Mouse (Mus musculus) heart, embryonic 10.5 days (tissue): ENCODE results near the gene Slc43a2. TPM values are rescaled to one million over a fixed set of nuclear protein-coding genes. Genes with fewer than 3 reads are reported as not detected.

ENCODE experiments used
- DNase-seq: peaks from one replicate; pipeline ENCODE4 v3.0.0-alpha.2; 2017; ENCODE audit warnings: low spot score
- H3K27ac ChIP-seq: fragments of 300-500 bp; sonication (generic); 2 replicates; pipeline ENCODE4 v1.5.1; 2016; ENCODE audit warnings: mild to moderate bottlenecking
- H3K27me3 ChIP-seq: fragments of 300-500 bp; sonication (generic); 2 replicates; pipeline ENCODE4 v1.6.1; 2016; ENCODE audit warnings: mild to moderate bottlenecking; ENCODE audit not compliant: poor library complexity, insufficient read depth, severe bottlenecking
- H3K36me3 ChIP-seq: fragments of 300-500 bp; sonication (generic); 2 replicates; pipeline ENCODE4 v1.6.1; 2016; ENCODE audit warnings: mild to moderate bottlenecking, moderate library complexity
- H3K4me1 ChIP-seq: fragments of 300-500 bp; sonication (generic); 2 replicates; pipeline ENCODE4 v1.6.1; 2016; ENCODE audit warnings: mild to moderate bottlenecking
- H3K4me3 ChIP-seq: fragments of 300-500 bp; sonication (generic); 2 replicates; pipeline ENCODE4 v1.5.1; 2016; ENCODE audit warnings: mild to moderate bottlenecking, moderate library complexity
- H3K9me3 ChIP-seq: fragments of 300-500 bp; sonication (generic); 2 replicates; pipeline ENCODE4 v1.6.1; 2016; ENCODE audit warnings: mild to moderate bottlenecking, moderate library complexity
- WGBS: fragments of 180-500 bp; shearing (Covaris S2); methylation state at CpG from one replicate; pipeline ENCODE4 v1.1.7; 2016; 5-methylcytosine and 5-hydroxymethylcytosine counted together
- polyA plus RNA-seq: library from polyadenylated mRNA; unstranded; fragments of >200 nt; fragmentation: Nextera tagmentation; extraction: Ambion mirVana; gene quantifications from 2 replicates; pipeline ENCODE4 v1.2.1, GENCODE M21; 2016

Gene Slc43a2
- polyA plus RNA-seq, 1 experiment from 2014 or later = 5.5 TPM

DNA sequence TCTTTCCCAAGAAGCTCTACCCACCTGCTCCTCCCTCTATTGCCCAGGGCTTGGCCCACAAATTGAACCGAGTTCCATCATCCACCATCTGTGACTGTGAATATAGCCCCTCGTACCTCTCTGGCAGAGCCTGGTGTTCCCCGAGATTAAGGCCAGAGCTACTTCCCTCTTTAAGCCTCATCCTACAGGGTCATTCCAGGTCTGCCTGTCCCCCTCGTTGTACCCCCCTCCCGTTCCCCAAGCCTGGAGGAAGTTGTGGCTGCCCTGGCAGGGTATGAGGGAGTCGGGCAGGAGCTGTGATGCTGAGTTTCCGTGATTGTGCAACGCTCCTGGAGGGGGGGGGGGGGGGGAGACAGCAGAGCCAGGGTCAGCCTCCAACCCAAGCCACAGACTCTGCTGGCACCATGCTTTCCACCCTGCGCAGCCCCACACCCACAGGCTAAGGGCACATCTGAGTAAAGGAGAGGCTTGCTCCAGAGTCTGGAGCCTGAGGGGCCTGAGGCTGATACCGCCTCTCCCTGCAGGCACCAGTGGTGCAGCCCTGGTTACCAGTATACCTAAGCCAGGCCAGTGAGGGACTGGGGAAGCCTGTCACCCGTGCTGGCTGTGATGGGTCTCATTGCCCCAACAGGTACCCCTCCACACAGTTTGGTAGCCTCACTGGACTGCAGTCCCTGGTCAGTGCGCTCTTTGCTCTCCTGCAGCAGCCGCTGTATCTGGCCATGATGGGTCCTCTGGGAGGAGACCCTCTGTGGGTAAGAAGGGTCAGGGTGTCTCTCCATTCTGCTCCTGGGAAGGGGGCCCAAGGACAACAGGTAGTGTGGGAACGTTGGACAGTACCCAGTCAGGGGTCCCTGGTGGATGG lies 39.9 kb downstream of the Slc43a2 start:
- Histone ChIP-seq H3K27ac (peak overlapping the region; percentile 2; the same call in 1 of the 2 replicates), H3K9me3 (no peaks in the 10 kb centered on the region), H3K4me1 (peaks cover 47% of the 10 kb centered on the region), H3K27me3 (peaks cover 53% of the 10 kb centered on the region), H3K4me3 (no peak overlapping the region), H3K36me3 (peaks cover 15% of the 10 kb centered on the region)
- WGBS = 70% methylated on average over 14 of the region's 14 CpGs
- DNase-seq = no peak

DNA sequence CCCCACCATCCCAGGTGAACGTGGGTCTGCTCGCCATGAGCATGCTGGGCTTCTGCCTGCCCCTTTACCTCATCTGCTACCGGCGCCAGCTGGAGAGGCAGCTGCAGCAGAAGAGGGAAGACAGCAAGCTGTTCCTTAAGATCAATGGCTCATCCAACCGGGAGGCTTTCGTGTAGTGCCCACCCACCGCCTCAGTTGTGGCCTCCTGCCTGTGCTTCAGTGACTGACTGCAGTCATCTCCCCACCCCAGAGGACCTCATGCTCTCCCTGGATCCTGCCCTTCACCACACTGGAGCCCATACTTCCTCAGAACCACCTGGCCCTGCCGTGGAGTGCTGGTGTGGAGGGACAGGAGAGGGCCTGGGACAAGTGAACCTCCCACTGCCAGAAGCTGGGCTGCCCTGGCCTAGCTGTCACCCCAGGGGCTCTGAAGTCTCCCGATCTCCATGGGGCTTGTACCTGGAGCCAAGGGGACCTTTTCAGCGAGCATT lies 40.9 kb downstream of the Slc43a2 start:
- Histone ChIP-seq H3K36me3 (peaks cover 15% of the 10 kb centered on the region), H3K27me3 (peaks cover 53% of the 10 kb centered on the region), H3K4me1 (peaks cover 39% of the 10 kb centered on the region), H3K4me3 (peak overlapping the region; percentile 35), H3K9me3 (no peaks in the 10 kb centered on the region), H3K27ac (peak overlapping the region; percentile 84)
- DNase-seq = no peak
- WGBS = 24% methylated on average over 10 of the region's 10 CpGs

DNA sequence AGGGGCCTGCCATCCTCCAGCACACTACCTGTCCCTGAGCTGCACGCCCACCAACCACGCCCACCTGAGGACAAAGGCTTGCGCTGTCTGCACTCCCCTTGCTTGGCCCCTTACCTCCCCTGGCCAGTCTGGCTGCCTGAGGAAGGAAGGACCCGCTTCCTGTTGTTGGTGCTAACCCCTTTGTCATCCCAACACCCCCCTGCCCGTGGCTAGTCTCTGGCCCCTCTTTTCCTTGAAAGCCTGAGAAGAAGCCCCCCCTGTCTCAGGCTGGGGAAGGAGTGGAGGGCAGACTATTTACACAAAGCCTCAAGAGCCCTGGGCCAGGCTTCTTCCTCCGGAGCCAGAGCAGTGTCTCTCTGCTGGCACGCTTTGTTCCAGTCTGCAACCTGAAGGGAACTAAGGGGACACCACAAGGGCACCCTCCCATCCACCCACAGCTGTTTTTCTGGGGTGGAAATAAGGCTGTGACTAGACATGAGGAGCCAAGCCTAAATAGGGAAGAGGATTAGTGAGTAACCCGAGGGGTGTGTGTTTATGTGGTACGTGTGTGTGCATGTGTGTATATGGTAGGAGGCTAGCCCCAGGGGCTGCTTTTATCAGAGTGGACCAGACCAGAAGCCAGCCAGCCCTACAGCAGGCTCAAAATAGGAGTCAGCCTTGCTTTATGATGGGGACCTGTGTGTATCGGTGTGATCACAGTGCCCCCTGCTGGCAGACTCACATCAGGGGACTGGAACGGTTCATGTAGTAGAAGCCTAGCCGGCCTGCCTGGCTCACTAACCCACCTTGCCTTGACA lies 41.6 kb downstream of the Slc43a2 start:
- no peaks in the 10 kb centered on the region for H3K9me3 ChIP-seq
- H3K27ac ChIP-seq = peak overlapping the region; percentile 84
- H3K36me3 ChIP-seq = peaks cover 15% of the 10 kb centered on the region
- 15% methylated on average over 12 of the region's 12 CpGs for WGBS
- peaks cover 53% of the 10 kb centered on the region for H3K27me3 ChIP-seq
- peaks cover 38% of the 10 kb centered on the region for H3K4me1 ChIP-seq
- DNase-seq = peak; percentile 97
- peak overlapping the region; percentile 35 for H3K4me3 ChIP-seq

DNA sequence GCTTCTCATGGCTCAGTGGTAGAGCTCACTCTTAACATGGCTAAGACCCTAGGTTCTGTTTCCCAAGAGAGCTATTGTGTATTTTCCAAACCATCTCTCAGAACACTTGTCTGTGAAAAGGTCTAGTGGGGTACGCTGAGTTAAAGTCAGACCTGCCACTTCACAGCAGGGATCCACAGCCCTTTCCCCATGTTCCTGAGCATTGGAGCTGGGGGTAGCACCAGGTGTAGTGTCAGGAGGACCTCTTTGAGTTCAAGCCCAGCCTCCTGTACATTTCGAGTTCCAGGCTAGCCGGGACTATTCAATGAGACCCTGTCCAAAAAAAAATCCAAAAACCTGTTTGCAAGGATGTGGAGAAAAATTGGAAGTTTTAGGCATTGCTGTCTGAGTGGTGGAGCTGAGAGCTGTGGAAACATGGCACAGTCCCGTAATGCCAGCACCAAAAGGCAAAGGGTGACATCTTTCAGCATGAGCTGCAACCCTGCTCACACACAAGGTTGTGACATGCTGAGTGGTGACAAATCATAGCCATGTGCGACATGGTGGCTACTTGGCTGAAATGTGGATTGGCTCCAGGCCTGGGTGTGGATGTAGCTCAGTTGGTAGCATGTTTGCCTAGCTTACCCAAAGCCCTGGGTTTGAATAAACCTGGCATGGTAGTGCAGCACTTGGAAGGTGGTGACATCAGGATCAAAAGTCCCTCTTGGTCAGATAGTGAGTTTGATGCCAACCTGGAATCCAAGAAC lies 43.1 kb downstream of the Slc43a2 start:
- WGBS = 77% methylated on average over 5 of the region's 5 CpGs

DNA sequence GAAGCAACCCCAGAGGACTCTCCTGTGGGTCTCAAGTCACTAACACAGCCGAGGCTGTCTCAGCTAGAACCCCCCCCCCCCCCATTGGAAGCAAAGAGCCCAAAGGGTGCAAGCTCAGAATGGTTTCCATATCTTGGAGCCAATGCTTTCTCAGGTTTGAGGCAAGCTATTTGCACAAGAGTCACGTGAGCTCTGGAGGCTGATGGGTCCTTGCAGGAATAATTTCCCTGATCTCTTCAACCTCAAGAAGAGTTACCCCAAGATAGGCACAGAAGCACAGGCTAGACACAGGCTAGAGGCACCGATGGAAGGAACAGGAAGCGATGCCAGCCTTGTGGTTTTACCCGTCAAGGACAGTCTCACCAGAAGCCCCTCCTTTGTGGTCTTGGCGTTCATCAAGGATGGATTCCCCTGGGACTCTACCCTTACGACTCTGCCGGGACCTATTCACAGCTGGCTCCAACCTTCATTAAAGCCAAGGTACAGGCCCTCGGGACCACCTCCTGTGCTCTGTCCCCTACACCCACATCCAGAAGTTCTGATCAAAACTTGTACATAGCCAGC lies 44.1 kb downstream of the Slc43a2 start:
- DNase-seq = no peak
- Histone ChIP-seq H3K27me3 (peaks cover 39% of the 10 kb centered on the region), H3K36me3 (0 out of 2 replicates have a peak, but pooled peaks cover 4% of the 10 kb centered on the region), H3K4me3 (no peak overlapping the region), H3K9me3 (no peaks in the 10 kb centered on the region), H3K27ac (no peak overlapping the region), H3K4me1 (peaks cover 33% of the 10 kb centered on the region)
- WGBS = 74% methylated on average over 9 of the region's 9 CpGs

More for the DNA sequence above, 43.1 kb downstream of the Slc43a2 start:
- Histone ChIP-seq H3K9me3 (no peaks in the 10 kb centered on the region), H3K27me3 (peaks cover 43% of the 10 kb centered on the region), H3K4me3 (no peak overlapping the region), H3K4me1 (peaks cover 33% of the 10 kb centered on the region), H3K27ac (no peak overlapping the region), H3K36me3 (peaks cover 10% of the 10 kb centered on the region; the same call in 1 of the 2 replicates)
- DNase-seq = no peak

DNA sequence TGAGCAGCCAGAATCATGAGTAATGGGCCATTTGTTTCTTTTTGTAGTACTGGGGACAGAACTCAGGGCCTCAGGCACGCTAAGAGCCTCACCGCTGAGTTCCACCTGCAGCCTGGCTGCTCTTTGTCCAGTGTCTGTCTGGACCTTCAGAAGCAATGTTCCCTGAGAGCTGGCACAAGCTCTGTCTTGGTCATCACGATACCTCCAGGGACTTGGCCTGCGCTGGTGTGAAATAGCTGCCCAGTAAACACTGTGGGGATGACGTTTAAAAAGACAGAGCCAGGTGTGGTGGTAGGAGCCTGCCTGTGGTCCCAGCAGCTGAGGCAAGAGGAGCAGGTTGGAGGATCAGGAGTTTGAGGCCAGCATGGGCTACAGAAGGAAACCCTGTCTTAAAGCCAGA lies 47.1 kb downstream of the Slc43a2 start:
- H3K4me1 ChIP-seq = 0 out of 2 replicates have a peak, but pooled peaks cover 8% of the 10 kb centered on the region

DNA sequence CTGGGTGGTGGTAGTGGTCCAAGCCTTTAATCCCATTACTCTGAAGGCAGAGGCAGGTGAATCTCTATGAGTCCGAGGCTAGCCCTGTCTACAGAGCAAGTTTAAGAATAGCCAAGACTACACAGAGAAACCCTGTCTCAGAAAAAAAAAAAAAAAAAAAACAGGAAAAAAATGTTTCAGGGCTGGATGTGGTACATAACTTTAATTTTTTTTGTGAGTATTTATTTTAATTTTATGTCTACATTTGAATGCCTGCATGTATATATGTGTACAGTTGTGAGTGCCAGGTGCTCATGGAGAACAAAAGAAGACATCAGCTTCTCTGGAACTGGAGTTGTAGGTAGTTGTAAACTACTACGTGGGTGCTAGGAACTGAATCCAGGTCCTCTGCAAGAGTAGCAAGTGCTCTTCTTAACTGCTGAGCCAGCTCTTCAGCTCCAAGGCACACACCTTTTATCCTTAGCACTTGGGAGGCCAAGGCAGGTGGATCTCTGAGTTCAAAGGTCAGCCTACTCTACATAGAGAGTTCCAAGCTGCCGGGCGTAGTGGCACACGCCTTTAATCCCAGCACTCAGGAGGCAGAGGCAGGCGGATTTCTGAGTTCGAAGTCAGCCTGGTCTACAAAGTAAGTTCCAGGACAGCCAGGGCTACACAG lies 50.1 kb downstream of the Slc43a2 start:
- no peak for DNase-seq
- Histone ChIP-seq H3K36me3 (no peaks in the 10 kb centered on the region), H3K27ac (no peak overlapping the region), H3K4me3 (no peak overlapping the region), H3K4me1 (0 out of 2 replicates have a peak, but pooled peaks cover 8% of the 10 kb centered on the region), H3K9me3 (no peaks in the 10 kb centered on the region), H3K27me3 (no peaks in the 10 kb centered on the region)
- WGBS = 90% methylated on average over 7 of the region's 7 CpGs

More for the DNA sequence above, 47.1 kb downstream of the Slc43a2 start:
- Histone ChIP-seq H3K36me3 (no peaks in the 10 kb centered on the region), H3K4me3 (no peak overlapping the region), H3K27me3 (peaks cover 15% of the 10 kb centered on the region), H3K9me3 (no peaks in the 10 kb centered on the region), H3K27ac (no peak overlapping the region)
- no peak for DNase-seq
- 83% methylated on average over 5 of the region's 5 CpGs for WGBS

DNA sequence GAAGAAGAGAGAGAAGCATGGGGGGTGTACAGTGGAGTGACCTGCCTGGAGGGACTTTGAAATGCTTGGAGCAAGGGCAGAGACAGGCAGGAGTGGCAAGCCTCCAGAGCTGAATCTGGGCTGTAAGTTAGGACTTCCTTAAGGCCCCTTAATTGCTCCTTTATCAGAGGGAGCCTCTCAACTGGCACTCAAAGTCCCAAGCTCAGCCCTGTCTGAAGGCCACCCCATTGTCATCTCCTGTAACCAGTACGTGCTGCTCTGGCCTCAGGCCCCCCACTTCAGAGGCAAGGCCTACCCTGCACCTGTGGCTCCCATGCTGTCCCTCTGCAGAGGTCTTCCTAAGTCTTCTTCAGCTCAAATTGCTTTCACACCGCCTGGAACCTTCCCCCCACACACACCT lies 52.0 kb downstream of the Slc43a2 start:
- no peak overlapping the region for H3K27ac ChIP-seq
- 59% methylated on average over 2 of the region's 2 CpGs for WGBS
- no peaks in the 10 kb centered on the region for H3K36me3 ChIP-seq
- H3K9me3 ChIP-seq = no peaks in the 10 kb centered on the region
- DNase-seq = no peak
- H3K4me3 ChIP-seq = no peak overlapping the region
- peaks cover 7% of the 10 kb centered on the region for H3K4me1 ChIP-seq
- no peaks in the 10 kb centered on the region for H3K27me3 ChIP-seq

DNA sequence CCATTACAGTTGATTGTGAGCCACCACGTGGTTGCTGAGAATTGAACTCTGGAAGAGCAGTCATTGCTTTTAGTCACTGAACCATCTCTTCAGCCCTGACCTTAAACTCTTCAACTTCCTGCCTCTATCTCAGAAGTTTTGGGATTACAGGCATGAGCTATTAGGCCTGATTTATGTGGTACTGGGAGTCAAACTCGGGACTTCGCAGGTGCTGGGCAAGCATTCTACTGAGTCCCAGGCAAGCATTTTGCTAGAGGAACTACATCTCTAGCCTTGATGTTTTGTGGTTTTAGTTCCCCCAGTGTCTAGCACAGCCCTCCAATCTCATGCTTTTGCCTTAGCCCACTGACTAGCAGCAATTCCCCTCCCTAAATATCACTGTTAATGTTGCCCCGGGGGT lies 53.6 kb downstream of the Slc43a2 start:
- H3K36me3 ChIP-seq = 0 out of 2 replicates have a peak, but pooled peaks cover 1% of the 10 kb centered on the region
- H3K9me3 ChIP-seq = no peaks in the 10 kb centered on the region
- DNase-seq = no peak
- no peak overlapping the region for H3K27ac ChIP-seq
- H3K4me1 ChIP-seq = peaks cover 22% of the 10 kb centered on the region
- WGBS = 80% methylated on average over 4 of the region's 4 CpGs
- H3K27me3 ChIP-seq = no peaks in the 10 kb centered on the region
- no peak overlapping the region for H3K4me3 ChIP-seq

DNA sequence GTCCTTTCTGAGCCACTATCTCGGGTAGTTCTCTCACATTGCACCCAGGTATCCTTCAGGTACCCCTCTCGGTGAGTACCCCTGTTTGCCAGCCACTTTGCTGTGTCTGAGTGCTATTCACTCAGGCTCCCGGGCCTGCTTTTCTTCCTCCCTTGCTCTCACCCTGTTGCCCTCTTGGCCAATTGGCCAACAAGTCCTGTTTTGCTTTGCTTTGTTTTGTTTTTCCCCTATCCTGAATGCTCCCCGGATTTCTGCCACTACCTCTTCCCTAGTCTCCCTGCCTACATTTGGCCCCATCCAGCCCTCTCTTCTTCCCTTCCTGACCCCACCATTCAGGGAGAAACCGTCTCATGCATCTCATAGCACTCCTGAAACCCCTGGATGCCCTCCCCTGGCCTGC lies 54.5 kb downstream of the Slc43a2 start:
- no peak overlapping the region for H3K27ac ChIP-seq
- H3K4me3 ChIP-seq = no peak overlapping the region
- H3K9me3 ChIP-seq = no peaks in the 10 kb centered on the region
- H3K4me1 ChIP-seq = peaks cover 24% of the 10 kb centered on the region
- H3K36me3 ChIP-seq = 0 out of 2 replicates have a peak, but pooled peaks cover 3% of the 10 kb centered on the region
- no peak for DNase-seq
- no peaks in the 10 kb centered on the region for H3K27me3 ChIP-seq
- WGBS = 72% methylated on average over 5 of the region's 5 CpGs

DNA sequence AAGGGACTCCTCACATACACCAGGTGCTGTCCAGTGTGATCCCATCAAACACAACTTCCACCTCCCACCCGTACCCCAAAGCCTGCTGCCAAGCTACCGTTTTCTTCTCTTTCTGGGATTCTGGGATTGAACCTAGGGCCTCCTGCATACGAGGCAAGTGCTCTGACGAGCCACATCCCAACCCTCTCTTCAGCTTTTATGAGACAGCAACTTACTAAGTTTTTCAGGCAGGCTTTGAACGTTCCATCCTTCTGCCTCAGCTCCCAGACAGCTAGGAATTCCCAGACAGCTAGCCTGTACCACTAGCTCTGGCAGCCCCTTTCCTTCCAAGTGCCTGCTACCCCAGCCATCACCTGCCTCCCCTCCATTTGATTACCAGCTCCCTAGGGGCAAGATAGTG lies 55.5 kb downstream of the Slc43a2 start:
- WGBS = 81% methylated on average over 5 of the region's 5 CpGs
- H3K4me1 ChIP-seq = peaks cover 24% of the 10 kb centered on the region
- no peak overlapping the region for H3K4me3 ChIP-seq
- no peak for DNase-seq
- no peaks in the 10 kb centered on the region for H3K9me3 ChIP-seq
- no peaks in the 10 kb centered on the region for H3K27me3 ChIP-seq
- H3K36me3 ChIP-seq = peaks cover 11% of the 10 kb centered on the region
- 0 out of 2 replicates have a peak overlapping the region, but pooled peaks have one; percentile 95 for H3K27ac ChIP-seq
